Mouse (Mus musculus) limb, embryonic 13.5 days (tissue): ENCODE measurements at regions not wholly inside any gene's neighbourhood (a gene's known extent, or its start where the extent isn't known, plus 50 kb on each side); places are given as distances from the start of the nearest gene placed in this dataset.

ENCODE experiments used
- ATAC-seq: fragments of 200-750 bp; cut with Nextera tagmentation; 2 replicates; pipeline ENCODE4 v1.8.0; 2017; ENCODE audit warnings: low read depth, moderate number of reproducible peaks, moderate TSS enrichment; ENCODE audit not compliant: low FRiP score
- H3K27ac ChIP-seq: fragments of 300-500 bp; sonication (generic); 2 replicates; pipeline ENCODE4 v1.5.1; 2015; ENCODE audit warnings: inconsistent platforms, mild to moderate bottlenecking, moderate library complexity
- H3K27me3 ChIP-seq: fragments of 300-500 bp; sonication (generic); 2 replicates; pipeline ENCODE4 v1.6.1; 2015; ENCODE audit warnings: mild to moderate bottlenecking, inconsistent platforms
- H3K36me3 ChIP-seq: fragments of 300-500 bp; sonication (generic); 2 replicates; pipeline ENCODE4 v1.6.1; 2015; ENCODE audit warnings: inconsistent platforms, mild to moderate bottlenecking, moderate library complexity
- H3K4me1 ChIP-seq: fragments of 300-500 bp; sonication (generic); 2 replicates; pipeline ENCODE4 v1.6.1; 2015; ENCODE audit warnings: inconsistent platforms
- H3K4me2 ChIP-seq: fragments of 300-500 bp; sonication (generic); replicated peaks from 2 replicates; pipeline ENCODE4 v1.6.1; 2015; ENCODE audit warnings: inconsistent platforms, mild to moderate bottlenecking, moderate library complexity
- H3K4me3 ChIP-seq: fragments of 300-500 bp; sonication (generic); 2 replicates; pipeline ENCODE4 v1.5.1; 2015; ENCODE audit warnings: moderate library complexity, mild to moderate bottlenecking, inconsistent platforms
- H3K9ac ChIP-seq: fragments of 300-500 bp; sonication (generic); 2 replicates; pipeline ENCODE4 v1.6.1; 2015; ENCODE audit warnings: mild to moderate bottlenecking, inconsistent platforms
- H3K9me3 ChIP-seq: fragments of 300-500 bp; sonication (generic); 2 replicates; pipeline ENCODE4 v1.6.1; 2016; ENCODE audit warnings: inconsistent platforms
- WGBS: fragments of 180-500 bp; shearing (Covaris S2); methylation state at CpG from one replicate; pipeline ENCODE4 v1.1.7; 2015; 5-methylcytosine and 5-hydroxymethylcytosine counted together

- no peaks in the 10 kb centered on the region for H3K36me3 ChIP-seq
- WGBS, result 95% methylated on average over 3 of the region's 3 CpGs
- H3K4me2 ChIP-seq, result no peak overlapping the region
- H3K9me3 ChIP-seq, result peaks cover 4% of the 10 kb centered on the region; the same call in 1 of the 2 replicates
- no peak overlapping the region for H3K27ac ChIP-seq
- peaks cover 12% of the 10 kb centered on the region; the same call in 1 of the 2 replicates for H3K4me1 ChIP-seq
- ATAC-seq, result no peak
- no peaks in the 10 kb centered on the region for H3K27me3 ChIP-seq
- H3K9ac ChIP-seq, result no peak overlapping the region
- H3K4me3 ChIP-seq, result no peak overlapping the region
Measured at GRCm38 (mm10) chr1:90694761-90695160, 92.0 kb downstream of the Cops8 start.

- 31% methylated on average over 10 of the region's 10 CpGs for WGBS
- no peak for ATAC-seq
- H3K4me2 ChIP-seq, result no peak overlapping the region
- no peaks in the 10 kb centered on the region for H3K27me3 ChIP-seq
- H3K36me3 ChIP-seq, result no peaks in the 10 kb centered on the region
- no peak overlapping the region for H3K4me3 ChIP-seq
- H3K4me1 ChIP-seq, result peaks cover 12% of the 10 kb centered on the region; the same call in 1 of the 2 replicates
- no peak overlapping the region for H3K27ac ChIP-seq
- H3K9ac ChIP-seq, result no peak overlapping the region
- no peaks in the 10 kb centered on the region for H3K9me3 ChIP-seq
Measured at GRCm38 (mm10) chr1:90695166-90695749, 92.5 kb downstream of the Cops8 start.

- H3K9ac ChIP-seq, result no peak overlapping the region
- 87% methylated on average over 1 of the region's 1 CpGs for WGBS
- H3K27ac ChIP-seq, result no peak overlapping the region
- H3K36me3 ChIP-seq, result no peaks in the 10 kb centered on the region
- H3K4me1 ChIP-seq, result peaks cover 12% of the 10 kb centered on the region; the same call in 1 of the 2 replicates
- H3K27me3 ChIP-seq, result no peaks in the 10 kb centered on the region
- H3K9me3 ChIP-seq, result no peaks in the 10 kb centered on the region
- no peak overlapping the region for H3K4me2 ChIP-seq
- no peak overlapping the region for H3K4me3 ChIP-seq
- no peak for ATAC-seq
Measured at GRCm38 (mm10) chr1:90696000-90696399, 93.2 kb downstream of the Cops8 start.

- 92% methylated on average over 3 of the region's 3 CpGs for WGBS
- no peak overlapping the region for H3K4me3 ChIP-seq
- no peaks in the 10 kb centered on the region for H3K27me3 ChIP-seq
- no peaks in the 10 kb centered on the region for H3K36me3 ChIP-seq
- H3K4me2 ChIP-seq, result no peak overlapping the region
- peaks cover 9% of the 10 kb centered on the region; the same call in 1 of the 2 replicates for H3K4me1 ChIP-seq
- no peak overlapping the region for H3K9ac ChIP-seq
- H3K9me3 ChIP-seq, result no peaks in the 10 kb centered on the region
- ATAC-seq, result no peak
- no peak overlapping the region for H3K27ac ChIP-seq
Measured at GRCm38 (mm10) chr1:90697056-90697596, 94.3 kb downstream of the Cops8 start.

GRCm38 (mm10) chr1:90698618-90699017, 95.8 kb downstream of the Cops8 start:
- ATAC-seq, result no peak

GRCm38 (mm10) chr1:90701756-90702155, 99.0 kb downstream of the Cops8 start:
- 85% methylated on average over 1 of the region's 1 CpGs for WGBS
- H3K4me3 ChIP-seq, result no peak overlapping the region
- H3K36me3 ChIP-seq, result no peaks in the 10 kb centered on the region
- H3K9ac ChIP-seq, result no peak overlapping the region
- no peaks in the 10 kb centered on the region for H3K4me1 ChIP-seq
- no peak for ATAC-seq
- H3K27me3 ChIP-seq, result no peaks in the 10 kb centered on the region
- no peak overlapping the region for H3K27ac ChIP-seq
- H3K4me2 ChIP-seq, result no peak overlapping the region
- no peaks in the 10 kb centered on the region for H3K9me3 ChIP-seq

More at GRCm38 (mm10) chr1:90698618-90699017, 95.8 kb downstream of the Cops8 start:
- H3K9me3 ChIP-seq, result no peaks in the 10 kb centered on the region
- no peak overlapping the region for H3K27ac ChIP-seq
- 93% methylated on average over 2 of the region's 2 CpGs for WGBS
- no peak overlapping the region for H3K4me3 ChIP-seq
- H3K27me3 ChIP-seq, result no peaks in the 10 kb centered on the region
- H3K36me3 ChIP-seq, result no peaks in the 10 kb centered on the region
- peaks cover 9% of the 10 kb centered on the region; the same call in 1 of the 2 replicates for H3K4me1 ChIP-seq
- H3K4me2 ChIP-seq, result no peak overlapping the region
- H3K9ac ChIP-seq, result no peak overlapping the region

GRCm38 (mm10) chr1:90706391-90706790, 103.6 kb downstream of the Cops8 start:
- no peaks in the 10 kb centered on the region for H3K27me3 ChIP-seq
- no peak overlapping the region for H3K4me3 ChIP-seq
- ATAC-seq, result no peak
- no peaks in the 10 kb centered on the region for H3K4me1 ChIP-seq
- H3K9me3 ChIP-seq, result no peaks in the 10 kb centered on the region
- H3K9ac ChIP-seq, result no peak overlapping the region
- H3K4me2 ChIP-seq, result no peak overlapping the region
- H3K27ac ChIP-seq, result no peak overlapping the region
- no peaks in the 10 kb centered on the region for H3K36me3 ChIP-seq

- no peak overlapping the region for H3K4me2 ChIP-seq
- no peak overlapping the region for H3K9ac ChIP-seq
- H3K4me1 ChIP-seq, result no peaks in the 10 kb centered on the region
- no peak overlapping the region for H3K27ac ChIP-seq
- no peaks in the 10 kb centered on the region for H3K36me3 ChIP-seq
- no peak overlapping the region for H3K4me3 ChIP-seq
- ATAC-seq, result no peak
- no peaks in the 10 kb centered on the region for H3K9me3 ChIP-seq
- H3K27me3 ChIP-seq, result no peaks in the 10 kb centered on the region
- WGBS, result 84% methylated on average over 3 of the region's 3 CpGs
Measured at GRCm38 (mm10) chr1:90709761-90710160, 107.0 kb downstream of the Cops8 start.

- H3K27ac ChIP-seq, result no peak overlapping the region
- ATAC-seq, result no peak
- no peak overlapping the region for H3K4me2 ChIP-seq
- no peaks in the 10 kb centered on the region for H3K9me3 ChIP-seq
- 80% methylated on average over 3 of the region's 3 CpGs for WGBS
- H3K36me3 ChIP-seq, result no peaks in the 10 kb centered on the region
- H3K9ac ChIP-seq, result no peak overlapping the region
- no peaks in the 10 kb centered on the region for H3K4me1 ChIP-seq
- no peaks in the 10 kb centered on the region for H3K27me3 ChIP-seq
- no peak overlapping the region for H3K4me3 ChIP-seq
Measured at GRCm38 (mm10) chr1:90710566-90710965, 107.8 kb downstream of the Cops8 start.

- Histone ChIP-seq H3K27me3 (no peaks in the 10 kb centered on the region), H3K9me3 (no peaks in the 10 kb centered on the region), H3K9ac (no peak overlapping the region), H3K27ac (no peak overlapping the region), H3K4me1 (no peaks in the 10 kb centered on the region), H3K4me3 (no peak overlapping the region), H3K36me3 (no peaks in the 10 kb centered on the region), H3K4me2 (no peak overlapping the region)
- WGBS, result 64% methylated on average over 8 of the region's 8 CpGs
- no peak for ATAC-seq
Measured at GRCm38 (mm10) chr1:90711103-90711502, 108.3 kb downstream of the Cops8 start.
